In genomic region chr11:5260942-5261459, GRCm38 (mm10) we compare ENCODE assay signal across 8 mouse cellular contexts. TPM values are rescaled to one million over a fixed set of nuclear protein-coding genes. Genes with fewer than 3 reads are reported as not detected.
DNase-seq lines count a peak whose midpoint lies in the region.

No protein-coding gene starts in this region.

- peak; percentile 31 for DNase-seq in urinary bladder, postnatal 25 days (ENCODE audit: low spot score)
- no peak for DNase-seq in urinary bladder, adult 2 months (ENCODE audit: low spot score)
- peak; percentile 51 to 53 for DNase-seq in cerebellum, postnatal 14 days
- peak; percentile 25 to 45 for DNase-seq in gastrocnemius, postnatal 36 days
- peak; percentile 57 for DNase-seq in kidney, adult 9 months
- peak; percentile 70 for DNase-seq in lung, postnatal 10 days
- DNase-seq in retina, embryonic 14.5 days (ENCODE audit: low spot score) = peak; percentile 57
- DNase-seq in right cerebral cortex, postnatal 25 days = no peak

- intact Hi-C loops in gastrocnemius, postnatal 36 days (cut with DNase I) = loop anchor here (5.0 to 10.0 kb wide), 2 partner anchors 79 to 146 kb away; no protein-coding TSS in a partner anchor

RNA-seq across cellular contexts. Expression of gene Kremen1, which starts 0.4 kb away (rescaled TPM):
- 36.7 and 39.8 TPM in 2 replicates for polyA plus RNA-seq in urinary bladder, adult 2 months (2012; rRNA removed)
- total RNA-seq in gastrocnemius, postnatal 36 days (2021) = 10 to 100 TPM; 39.6 to 51.4 TPM

Comparison
In these comparisons a context has a peak if more than half of its experiments do, and no peak if none do; other contexts are left out.
1. DNase-seq: peak in urinary bladder, postnatal 25 days (single experiment), cerebellum, postnatal 14 days (2 of 2), gastrocnemius, postnatal 36 days (2 of 2), kidney, adult 9 months (single experiment), lung, postnatal 10 days (single experiment) and retina, embryonic 14.5 days (single experiment); none in urinary bladder, adult 2 months (single experiment) and right cerebral cortex, postnatal 25 days (single experiment).